Mouse (Mus musculus): ENCODE results near the gene Hist1h4h. TPM values are rescaled to one million over a fixed set of nuclear protein-coding genes. Genes with fewer than 3 reads are reported as not detected.
"Not testable (repeated sequence)": the region's sequence is repeated elsewhere in the genome, so short reads cannot be mapped to it uniquely, and the experiment has no call there.

The Hist1h4h gene
- total RNA-seq, 4 experiments from 2014 or later: 231 to 254 (median 246) TPM

GRCm38 (mm10) chr13:23534368-23535131, 3.7 kb downstream of the Hist1h4h start:
- no peak for DNase-seq (ENCODE audit: low spot score)

GRCm38 (mm10) chr13:23535137-23536075, 4.6 kb downstream of the Hist1h4h start, which contains the start of gene Hist1h3g:
Hist1h3g (plus strand) TSS chr13:23535422.
- peak; percentile 87 for DNase-seq (ENCODE audit: low spot score)

DNA sequence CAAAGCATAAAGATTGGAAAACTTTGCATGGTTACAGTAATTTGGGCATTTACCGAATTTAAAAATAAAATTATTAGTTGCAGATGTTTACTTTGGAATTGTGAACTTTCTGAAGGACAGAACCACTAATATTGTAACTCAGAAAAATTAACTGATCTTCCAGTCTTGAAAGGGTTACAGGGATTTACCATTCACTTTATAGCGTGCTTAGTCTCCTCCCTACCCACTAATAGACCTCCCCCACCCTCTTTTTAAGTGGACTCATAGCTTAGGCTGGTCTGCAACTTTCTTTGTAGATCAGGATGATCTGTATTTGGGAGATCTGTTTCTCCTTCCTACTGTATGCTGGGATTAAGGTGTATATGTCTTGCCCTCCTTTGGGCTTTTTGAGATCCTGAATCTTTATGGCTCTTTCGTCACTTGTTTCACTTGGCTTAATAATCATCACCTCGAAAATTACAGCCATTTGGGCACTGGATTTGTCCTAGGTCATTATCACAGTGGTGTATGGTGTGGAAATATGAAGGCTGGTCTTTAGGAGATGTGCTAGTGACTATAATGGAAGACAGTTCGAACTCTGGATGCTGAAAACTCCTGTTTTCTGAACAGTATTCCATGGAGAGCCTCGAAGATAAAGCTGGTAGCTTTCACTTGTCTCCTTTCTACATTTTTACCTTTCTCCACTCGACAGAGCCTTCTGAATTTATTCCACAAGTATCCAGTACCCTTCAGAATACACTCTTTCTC, 5.4 kb downstream of the Hist1h4h start:
- no peak for DNase-seq (ENCODE audit: low spot score)

DNA sequence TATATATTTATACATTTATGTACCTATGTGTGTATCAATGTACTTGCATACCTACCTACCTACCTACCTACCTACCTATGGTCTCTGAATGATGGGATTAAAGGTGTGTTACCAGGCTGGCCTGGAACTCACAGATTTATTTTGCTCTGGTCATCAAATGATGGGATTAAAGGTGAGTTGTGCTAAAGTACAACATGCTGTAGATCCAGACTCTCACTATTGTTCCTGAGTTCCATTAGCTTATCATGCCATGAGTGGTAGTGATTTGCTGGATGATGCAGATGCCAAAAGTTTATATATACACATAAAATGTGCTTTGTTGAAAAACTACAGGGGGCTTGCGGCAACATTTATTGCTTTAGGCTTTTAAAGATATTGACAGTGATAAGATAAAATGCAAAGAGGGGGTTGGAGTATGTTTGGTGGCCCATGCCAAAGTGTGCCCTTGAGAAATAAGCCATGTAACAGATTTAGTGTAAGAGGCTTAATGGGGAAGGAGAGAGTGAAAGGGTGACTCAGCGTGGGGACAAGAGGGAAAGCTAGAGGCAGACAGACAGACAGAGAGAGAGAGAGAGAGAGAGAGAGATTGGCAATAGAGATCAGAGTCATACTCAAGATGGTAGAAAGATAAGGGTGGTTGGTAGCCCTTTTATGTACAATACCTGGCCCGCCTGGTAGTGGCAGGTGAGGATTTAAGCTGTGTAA, 6.3 kb downstream of the Hist1h4h start:
- no peak for DNase-seq (ENCODE audit: low spot score)

GRCm38 (mm10) chr13:23538249-23538648, 7.4 kb downstream of the Hist1h4h start:
- no peak for DNase-seq (ENCODE audit: low spot score)

- not testable (repeated sequence) for DNase-seq (ENCODE audit: low spot score)
Observed at GRCm38 (mm10) chr13:23539821-23540220, 9.0 kb downstream of the Hist1h4h start.

GRCm38 (mm10) chr13:23541497-23541896, 10.6 kb downstream of the Hist1h4h start:
- DNase-seq (ENCODE audit: low spot score): no peak

GRCm38 (mm10) chr13:23542225-23542980, 11.6 kb downstream of the Hist1h4h start:
- DNase-seq (ENCODE audit: low spot score): not testable (repeated sequence)

DNA sequence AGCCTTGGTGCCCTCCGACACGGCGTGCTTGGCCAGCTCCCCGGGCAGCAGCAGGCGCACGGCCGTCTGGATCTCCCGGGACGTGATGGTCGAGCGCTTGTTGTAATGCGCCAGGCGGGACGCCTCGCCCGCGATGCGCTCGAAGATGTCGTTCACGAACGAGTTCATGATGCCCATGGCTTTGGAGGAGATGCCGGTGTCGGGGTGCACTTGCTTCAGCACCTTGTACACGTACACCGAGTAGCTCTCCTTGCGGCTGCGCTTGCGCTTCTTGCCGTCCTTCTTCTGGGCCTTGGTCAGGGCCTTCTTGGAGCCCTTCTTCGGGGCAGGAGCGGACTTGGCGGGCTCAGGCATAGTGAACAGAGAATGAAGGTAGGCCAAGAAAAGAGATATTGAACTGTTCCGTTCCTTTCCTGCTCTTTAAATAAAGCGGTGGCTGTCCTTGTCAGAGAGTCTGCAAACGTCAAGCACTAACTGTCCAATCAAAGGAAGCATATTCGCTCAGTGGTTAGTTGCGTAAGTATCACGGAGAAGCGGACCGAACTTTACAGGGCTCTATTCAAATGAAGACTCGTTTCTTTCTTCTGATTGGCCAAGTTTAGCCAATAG, 12.3 kb downstream of the Hist1h4h start, which contains the start of gene Hist1h2bh:
Hist1h2bh (minus strand) TSS at position 394 of the 609 bp plus-strand sequence.
- DNase-seq (ENCODE audit: low spot score): peak; percentile 92

GRCm38 (mm10) chr13:23543965-23544786, 13.3 kb downstream of the Hist1h4h start, which contains the start of gene Hist1h3f:
Hist1h3f (plus strand) TSS chr13:23544052.
- DNase-seq (ENCODE audit: low spot score): peak; percentile 96

- DNase-seq (ENCODE audit: low spot score): not testable (repeated sequence)
Observed at GRCm38 (mm10) chr13:23544787-23545120, 13.9 kb downstream of the Hist1h4h start.

- no peak for DNase-seq (ENCODE audit: low spot score)
Observed at GRCm38 (mm10) chr13:23546694-23547093, 15.8 kb downstream of the Hist1h4h start.

- no peak for DNase-seq (ENCODE audit: low spot score)
Observed at GRCm38 (mm10) chr13:23550761-23551145, 19.9 kb downstream of the Hist1h4h start.

DNA sequence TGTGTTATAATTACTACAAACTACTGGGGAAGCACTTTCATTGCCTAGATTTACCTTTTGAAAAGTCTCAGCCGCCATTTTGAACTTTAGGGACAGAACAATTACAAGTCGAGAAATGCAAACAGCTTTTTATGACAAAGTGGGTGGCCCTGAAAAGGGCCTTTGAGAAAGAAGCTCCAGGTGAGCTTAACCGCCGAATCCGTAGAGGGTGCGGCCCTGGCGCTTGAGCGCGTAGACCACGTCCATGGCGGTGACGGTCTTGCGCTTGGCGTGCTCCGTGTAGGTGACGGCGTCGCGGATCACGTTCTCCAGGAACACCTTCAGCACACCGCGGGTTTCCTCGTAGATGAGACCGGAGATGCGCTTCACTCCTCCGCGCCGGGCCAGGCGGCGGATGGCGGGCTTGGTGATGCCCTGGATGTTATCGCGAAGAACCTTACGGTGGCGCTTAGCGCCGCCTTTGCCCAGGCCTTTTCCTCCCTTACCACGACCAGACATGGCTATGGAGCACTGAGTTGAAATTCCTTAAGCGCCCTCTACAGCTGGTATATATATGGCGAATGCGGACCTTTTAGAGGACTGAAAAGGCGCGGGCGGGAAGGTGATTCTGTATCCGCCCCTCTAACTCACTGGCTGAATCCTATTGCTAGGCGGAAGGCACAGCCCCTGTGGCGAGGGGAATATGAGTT, 20.4 kb downstream of the Hist1h4h start, which contains the start of gene Hist1h4f:
Hist1h4f (minus strand) TSS at position 503 of the 689 bp plus-strand sequence.
- DNase-seq (ENCODE audit: low spot score): peak; percentile 85

DNA sequence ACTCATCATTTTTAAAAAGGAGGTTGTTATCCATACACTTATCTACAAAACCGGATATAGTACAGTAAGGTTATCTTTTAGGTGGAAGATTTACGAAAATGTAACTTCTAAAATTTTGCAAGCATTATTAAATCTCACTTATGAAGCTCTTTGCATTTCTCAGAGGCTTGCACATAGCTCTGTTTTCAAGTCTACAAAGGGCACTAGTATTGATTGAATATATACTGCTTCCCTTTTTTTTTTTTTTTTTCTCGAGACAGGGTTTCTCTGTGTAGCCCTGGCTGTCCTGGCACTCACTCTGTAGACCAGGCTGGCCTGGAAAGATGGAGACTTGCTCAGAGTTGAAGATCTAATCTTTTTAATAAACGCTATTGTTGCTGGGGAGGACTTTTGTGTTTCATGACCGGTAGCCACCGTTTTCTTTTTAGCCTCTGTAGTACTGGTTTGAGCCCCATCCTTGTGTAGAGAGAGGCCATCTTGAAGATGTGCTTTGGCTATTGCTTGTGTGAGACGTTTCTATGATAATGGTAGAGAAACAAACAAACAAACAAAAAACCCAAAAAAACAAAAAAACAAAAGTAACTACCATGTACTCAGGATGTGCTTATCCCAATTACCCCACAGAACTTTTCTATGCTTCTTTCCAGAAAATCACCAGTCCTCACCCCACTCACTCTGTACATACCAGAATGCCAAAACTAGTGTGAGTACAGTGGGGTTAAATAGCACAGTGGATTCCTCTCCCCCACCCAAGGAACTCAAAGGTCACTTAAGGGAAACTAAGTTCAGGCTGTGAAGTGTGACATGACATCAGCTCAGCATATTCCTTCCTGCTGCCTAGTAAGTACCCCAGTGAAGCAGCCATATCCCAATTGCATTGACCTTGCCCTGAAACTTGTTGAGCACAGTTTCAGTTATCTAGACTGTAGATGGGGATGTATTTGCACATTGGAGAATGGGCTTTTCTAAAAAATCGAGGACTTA, 21.4 kb downstream of the Hist1h4h start:
- no peak for DNase-seq (ENCODE audit: low spot score)

- DNase-seq (ENCODE audit: low spot score): no peak
Observed at GRCm38 (mm10) chr13:23552962-23553361, 22.1 kb downstream of the Hist1h4h start, which contains the start of gene Hist1h1d. Hist1h1d (plus strand) TSS chr13:23553262.

DNA sequence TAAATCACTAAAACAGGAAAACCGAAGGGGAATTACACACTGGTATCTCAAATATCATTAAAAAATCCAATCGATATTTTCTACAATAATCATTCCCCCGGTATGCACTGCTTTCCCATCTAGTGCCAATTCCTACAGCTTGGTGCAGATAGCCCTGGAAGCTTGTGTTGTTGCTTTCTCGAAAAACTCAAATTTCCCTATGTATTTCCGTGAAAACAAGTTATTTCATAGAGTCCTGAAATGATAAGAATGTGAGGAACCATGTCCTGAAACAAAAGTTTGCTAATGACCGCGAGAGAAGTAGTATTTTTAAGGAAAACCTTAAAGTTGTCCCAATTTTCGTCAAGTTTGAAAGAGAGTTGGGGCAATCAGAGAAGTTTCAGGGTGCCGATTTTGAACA, 23.5 kb downstream of the Hist1h4h start:
- DNase-seq (ENCODE audit: low spot score): no peak

All from heart, adult 8-10 months (tissue).